Mouse (Mus musculus) midbrain, embryonic 13.5 days (tissue): ENCODE measurements at regions not wholly inside any gene's neighbourhood (a gene's known extent, or its start where the extent isn't known, plus 50 kb on each side); places are given as distances from the start of the nearest gene placed in this dataset.
A peak's percentile ranks its signal among the peaks of the same experiment; 100 is the strongest.

Source experiments
- ATAC-seq: fragments of 200-750 bp; cut with Nextera tagmentation; 2 replicates; pipeline ENCODE4 v1.8.0; 2017; ENCODE audit warnings: mild to moderate bottlenecking, moderate TSS enrichment, moderate library complexity
- H3K27ac ChIP-seq: fragments of 300-500 bp; sonication (generic); 2 replicates; pipeline ENCODE4 v1.5.1; 2015; ENCODE audit warnings: inconsistent platforms, mild to moderate bottlenecking, moderate library complexity
- H3K27me3 ChIP-seq: fragments of 300-500 bp; sonication (generic); 2 replicates; pipeline ENCODE4 v1.6.1; 2015; ENCODE audit warnings: mild to moderate bottlenecking, inconsistent platforms
- H3K36me3 ChIP-seq: fragments of 300-500 bp; sonication (generic); 2 replicates; pipeline ENCODE4 v1.6.1; 2015; ENCODE audit warnings: mild to moderate bottlenecking, inconsistent platforms
- H3K4me1 ChIP-seq: fragments of 300-500 bp; sonication (generic); replicated peaks from 2 replicates; pipeline ENCODE4 v1.6.1; 2015; ENCODE audit warnings: inconsistent platforms
- H3K4me2 ChIP-seq: fragments of 300-500 bp; sonication (generic); replicated peaks from 2 replicates; pipeline ENCODE4 v1.6.1; 2015; ENCODE audit warnings: moderate library complexity, mild to moderate bottlenecking, inconsistent platforms
- H3K4me3 ChIP-seq: fragments of 300-500 bp; sonication (generic); replicated peaks from 2 replicates; pipeline ENCODE4 v1.5.1; 2015; ENCODE audit warnings: mild to moderate bottlenecking, inconsistent platforms
- H3K9ac ChIP-seq: fragments of 300-500 bp; sonication (generic); replicated peaks from 2 replicates; pipeline ENCODE4 v1.6.1; 2015; ENCODE audit warnings: mild to moderate bottlenecking, inconsistent platforms
- H3K9me3 ChIP-seq: fragments of 300-500 bp; sonication (generic); 2 replicates; pipeline ENCODE4 v1.6.1; 2016; ENCODE audit warnings: mild to moderate bottlenecking, inconsistent platforms
- WGBS: fragments of 180-500 bp; shearing (Covaris S2); methylation state at CpG from one replicate; pipeline ENCODE4 v1.1.7; 2015; 5-methylcytosine and 5-hydroxymethylcytosine counted together

DNA sequence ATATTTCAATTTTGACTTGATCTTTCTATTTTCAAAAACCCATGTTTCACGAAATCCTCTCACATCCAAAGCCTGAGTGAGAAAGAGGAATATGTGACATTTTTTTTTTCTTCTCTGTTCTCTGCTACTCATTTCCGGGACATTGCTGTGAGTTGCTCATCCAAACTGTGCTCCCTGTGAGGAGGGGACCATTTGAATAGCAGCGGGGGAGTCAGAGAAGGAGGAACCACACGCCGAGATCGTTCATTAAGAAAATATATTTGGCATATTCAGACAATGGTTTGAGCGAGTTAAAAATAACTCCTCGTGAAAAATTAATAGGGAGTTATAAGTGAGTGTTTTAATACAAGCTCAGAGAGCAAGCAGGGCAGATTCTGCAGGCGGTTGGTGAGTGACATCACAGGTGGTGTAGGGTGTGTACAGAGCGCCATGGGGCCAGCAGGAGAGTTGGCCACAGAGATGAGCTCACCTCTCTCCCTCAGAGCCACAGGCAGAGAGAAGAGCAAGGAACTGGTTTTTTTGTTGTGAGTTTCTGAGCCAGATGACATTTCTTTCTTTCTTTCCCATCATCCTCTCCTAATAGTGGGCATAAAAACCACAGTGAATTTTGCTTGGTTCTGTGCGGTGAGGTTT, 54.4 kb upstream of the Calcoco1 start:
- no peak overlapping the region for H3K9ac ChIP-seq
- H3K4me1 ChIP-seq = no peaks in the 10 kb centered on the region
- H3K36me3 ChIP-seq = no peaks in the 10 kb centered on the region
- H3K27me3 ChIP-seq = peaks cover 4% of the 10 kb centered on the region; the same call in 1 of the 2 replicates
- no peak overlapping the region for H3K27ac ChIP-seq
- H3K4me2 ChIP-seq = no peak overlapping the region
- no peak overlapping the region for H3K4me3 ChIP-seq
- no peaks in the 10 kb centered on the region for H3K9me3 ChIP-seq
- no peak for ATAC-seq
- WGBS = 48% methylated on average over 11 of the region's 11 CpGs

DNA sequence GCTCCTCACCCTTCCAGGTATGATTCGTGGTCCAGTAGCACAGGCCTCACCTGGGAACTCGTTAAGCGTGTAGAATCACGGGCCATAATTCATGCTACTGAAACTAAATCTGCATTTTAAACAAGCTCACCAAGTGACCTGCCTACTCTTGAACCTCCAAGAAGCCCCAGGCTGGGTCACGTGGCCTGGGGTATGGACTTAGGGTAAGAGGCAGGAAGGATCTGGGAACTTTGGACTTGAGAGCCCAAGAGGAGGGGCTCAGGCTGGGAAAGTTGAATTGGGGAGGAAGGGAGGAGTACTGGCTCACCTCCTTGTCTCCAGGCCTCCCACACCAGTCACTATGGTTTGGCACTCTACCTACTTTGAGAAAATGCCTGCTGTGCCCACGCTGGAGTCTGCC, 58.6 kb upstream of the Calcoco1 start:
- Histone ChIP-seq H3K9me3 (no peaks in the 10 kb centered on the region), H3K36me3 (no peaks in the 10 kb centered on the region), H3K4me1 (peaks cover 13% of the 10 kb centered on the region), H3K4me2 (no peak overlapping the region), H3K27me3 (0 out of 2 replicates have a peak, but pooled peaks cover under 1% of the 10 kb centered on the region), H3K9ac (no peak overlapping the region), H3K4me3 (no peak overlapping the region), H3K27ac (no peak overlapping the region)
- no peak for ATAC-seq
- WGBS = 80% methylated on average over 6 of the region's 6 CpGs

DNA sequence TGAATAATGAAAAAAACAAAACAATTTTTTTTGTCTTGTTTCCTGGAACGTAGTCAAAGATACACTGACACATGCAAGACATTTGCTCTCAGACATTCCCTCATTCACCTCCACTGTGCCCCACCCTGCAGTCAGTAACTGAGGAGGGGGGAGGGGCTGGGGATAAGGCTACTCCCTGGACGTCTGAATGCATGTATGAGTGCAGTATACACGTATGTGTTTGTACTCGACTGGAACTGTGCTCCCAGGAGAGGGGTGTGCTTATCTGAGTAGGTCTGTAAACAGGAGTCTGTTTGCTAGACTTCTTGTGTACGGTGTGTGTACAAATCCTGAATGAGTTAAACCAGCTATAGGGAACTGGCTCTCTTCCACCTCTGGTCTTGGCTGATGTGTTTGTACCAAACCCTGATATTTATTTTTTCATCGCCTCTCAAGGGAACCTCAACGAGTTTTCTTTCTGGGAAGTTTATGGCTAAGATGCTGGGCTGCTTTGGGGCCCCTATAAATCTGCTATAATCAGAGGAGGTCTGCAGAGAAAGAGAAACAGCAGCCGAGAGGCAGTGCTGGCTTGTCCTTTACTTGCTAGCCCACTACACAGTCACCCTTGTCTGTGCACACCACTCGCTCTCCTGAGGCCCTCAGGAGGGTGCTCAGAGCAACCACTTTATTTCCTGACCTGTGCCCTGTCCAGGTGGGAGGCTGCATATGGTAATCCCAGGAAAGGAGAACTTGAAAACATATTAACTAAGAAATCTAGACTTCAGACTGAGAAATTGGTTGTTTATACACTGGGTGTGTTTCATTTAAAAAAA, 61.2 kb upstream of the Calcoco1 start:
- peak overlapping the region; percentile 48; the same call in 1 of the 2 replicates for H3K27ac ChIP-seq
- WGBS = 59% methylated on average over 9 of the region's 9 CpGs

DNA sequence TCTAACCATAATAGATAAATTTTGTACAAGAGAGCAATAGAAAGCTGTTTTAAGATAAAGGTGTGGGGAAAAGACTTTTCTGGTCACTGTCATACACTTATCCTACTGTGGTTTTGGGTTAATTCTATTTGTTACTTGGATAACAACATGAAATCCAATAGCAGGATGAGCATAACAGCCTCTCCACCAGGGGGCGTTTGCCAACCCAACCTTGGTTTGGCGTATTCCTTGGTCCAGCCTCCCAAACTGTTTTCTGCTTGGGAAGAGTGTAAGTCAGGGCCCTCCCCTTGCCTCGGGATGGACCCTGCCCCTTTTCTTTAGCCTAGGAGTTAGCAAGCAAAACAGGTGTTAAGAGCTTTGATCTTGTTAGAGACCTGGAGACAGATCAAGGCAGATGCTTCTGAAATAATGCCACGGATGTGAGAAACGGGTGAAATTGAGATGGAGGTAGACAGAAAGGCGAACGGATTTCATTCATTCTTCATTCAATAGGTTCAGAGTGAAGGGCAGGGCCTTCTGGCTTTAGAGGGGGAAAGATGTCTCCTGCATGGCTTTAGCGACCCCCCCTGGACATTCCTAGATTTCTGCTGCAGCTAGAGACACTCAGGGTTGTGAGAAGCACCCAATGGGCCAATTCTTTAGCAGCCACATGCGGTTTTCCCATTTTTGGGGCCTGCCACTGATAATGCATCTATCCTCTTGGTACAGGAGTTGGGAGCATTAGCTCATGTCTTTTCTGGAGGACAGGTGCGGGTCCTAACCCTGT, 63.3 kb upstream of the Calcoco1 start:
- Histone ChIP-seq H3K4me3 (no peak overlapping the region), H3K9ac (no peak overlapping the region), H3K27me3 (peaks cover 3% of the 10 kb centered on the region; the same call in 1 of the 2 replicates), H3K4me2 (no peak overlapping the region), H3K36me3 (no peaks in the 10 kb centered on the region), H3K4me1 (peaks cover 38% of the 10 kb centered on the region), H3K27ac (no peak overlapping the region), H3K9me3 (no peaks in the 10 kb centered on the region)
- ATAC-seq = no peak
- 40% methylated on average over 10 of the region's 10 CpGs for WGBS

More for the DNA sequence above, 61.2 kb upstream of the Calcoco1 start:
- H3K4me1 ChIP-seq = peaks cover 17% of the 10 kb centered on the region
- H3K9me3 ChIP-seq = no peaks in the 10 kb centered on the region
- H3K4me3 ChIP-seq = no peak overlapping the region
- 0 out of 2 replicates have a peak, but pooled peaks have one; percentile 65 for ATAC-seq
- no peak overlapping the region for H3K9ac ChIP-seq
- peaks cover 3% of the 10 kb centered on the region; the same call in 1 of the 2 replicates for H3K27me3 ChIP-seq
- H3K36me3 ChIP-seq = no peaks in the 10 kb centered on the region
- no peak overlapping the region for H3K4me2 ChIP-seq

DNA sequence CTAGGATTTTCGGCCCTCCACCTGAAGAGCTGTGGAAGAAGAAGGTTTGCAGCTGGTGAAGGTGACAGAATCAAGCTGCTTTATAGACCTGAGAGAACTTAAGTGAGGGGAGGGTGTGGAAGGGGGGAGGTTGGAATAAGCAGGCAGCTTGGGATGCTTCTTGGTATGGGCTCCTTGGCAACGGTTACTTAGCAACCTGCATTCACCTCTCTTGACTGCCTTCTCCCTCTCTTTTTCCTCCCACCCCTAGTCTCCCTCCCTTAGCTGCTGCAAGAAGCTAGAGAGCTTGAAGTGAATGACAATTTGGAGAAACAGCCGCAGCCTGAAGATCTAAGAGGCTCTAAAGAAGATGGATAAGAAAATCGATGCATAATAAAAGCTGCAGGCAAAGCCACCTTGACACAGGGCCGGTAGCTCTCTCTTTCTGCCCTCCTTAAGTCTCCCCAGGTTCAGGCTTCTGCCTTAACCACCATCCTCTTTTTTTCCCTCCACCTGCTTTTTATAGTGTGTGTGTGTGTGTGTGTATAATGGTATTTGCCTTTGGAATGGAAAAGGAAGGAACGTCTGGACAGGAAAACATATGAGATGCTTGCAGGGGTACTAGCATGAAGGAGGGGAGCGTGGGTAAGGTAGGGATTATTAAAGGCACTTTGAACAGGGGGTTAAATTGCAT, 67.0 kb upstream of the Calcoco1 start:
- WGBS = 15% methylated on average over 7 of the region's 7 CpGs
- H3K27me3 ChIP-seq = peaks cover 3% of the 10 kb centered on the region; the same call in 1 of the 2 replicates
- H3K4me3 ChIP-seq = peak overlapping the region; percentile 10; the same call in 1 of the 2 replicates
- H3K4me2 ChIP-seq = peak overlapping the region; percentile 41
- no peaks in the 10 kb centered on the region for H3K36me3 ChIP-seq
- ATAC-seq = peak; percentile 98
- H3K9me3 ChIP-seq = no peaks in the 10 kb centered on the region
- H3K9ac ChIP-seq = peak overlapping the region; percentile 50
- H3K27ac ChIP-seq = peak overlapping the region; percentile 95
- peaks cover 47% of the 10 kb centered on the region for H3K4me1 ChIP-seq

DNA sequence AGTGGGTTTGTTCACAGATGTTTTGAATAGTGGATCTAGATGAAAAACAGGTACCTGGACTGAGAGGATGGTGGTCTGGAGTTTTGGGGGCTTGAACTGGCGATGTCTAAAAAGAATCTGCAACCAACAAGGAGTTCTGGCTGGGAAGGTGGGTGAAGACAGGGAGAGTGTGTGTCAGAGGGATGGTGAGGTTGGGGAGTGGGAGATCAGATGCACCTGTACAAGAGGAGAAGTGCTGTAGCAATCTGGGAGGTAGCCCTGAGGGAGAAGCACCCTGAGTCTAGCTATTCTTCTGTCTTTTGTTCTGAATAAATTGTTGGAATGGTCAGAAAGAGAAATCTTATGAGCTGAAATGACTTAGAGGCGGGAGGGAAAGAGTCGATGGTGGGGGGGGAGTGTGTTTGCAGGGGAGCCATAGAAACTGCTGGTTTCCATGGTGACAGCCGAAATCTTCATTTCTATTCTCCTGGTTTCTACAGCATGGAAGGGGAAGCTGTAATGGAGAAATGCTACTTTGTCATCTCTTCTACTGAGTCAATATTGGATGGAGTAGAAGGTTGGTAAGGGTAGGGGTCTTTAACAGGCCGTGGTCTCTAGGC, 75.1 kb upstream of the Calcoco1 start:
- Histone ChIP-seq H3K27ac (peak overlapping the region; percentile 80), H3K9me3 (no peaks in the 10 kb centered on the region), H3K27me3 (no peaks in the 10 kb centered on the region), H3K4me3 (no peak overlapping the region), H3K36me3 (no peaks in the 10 kb centered on the region), H3K4me2 (peak overlapping the region; percentile 9; the same call in 1 of the 2 replicates), H3K4me1 (peaks cover 23% of the 10 kb centered on the region), H3K9ac (no peak overlapping the region)
- ATAC-seq = peak; percentile 74
- WGBS = 46% methylated on average over 5 of the region's 5 CpGs

DNA sequence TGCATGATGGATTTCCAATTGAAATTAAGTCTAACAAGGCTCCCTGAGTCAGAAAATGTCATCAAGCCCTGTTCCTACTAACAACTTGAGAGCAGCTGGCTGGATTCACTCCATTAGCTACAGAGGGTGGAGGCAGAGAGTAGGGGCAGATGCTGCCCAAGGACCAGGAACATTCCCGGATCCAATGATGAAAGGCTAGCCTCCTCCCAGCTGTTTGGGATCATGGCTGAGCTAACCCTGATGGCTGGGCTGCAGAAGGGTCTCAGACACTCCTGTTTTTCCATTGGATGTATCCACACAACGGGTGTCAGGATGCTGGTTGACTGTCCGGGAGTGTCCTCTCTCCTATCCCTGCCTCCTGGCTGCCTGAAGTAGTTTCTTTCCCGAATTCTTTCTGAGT, 78.1 kb upstream of the Calcoco1 start:
- H3K9me3 ChIP-seq = no peaks in the 10 kb centered on the region
- ATAC-seq = no peak
- 0 out of 2 replicates have a peak overlapping the region, but pooled peaks have one; percentile 6 for H3K27ac ChIP-seq
- H3K4me2 ChIP-seq = no peak overlapping the region
- peaks cover 25% of the 10 kb centered on the region for H3K4me1 ChIP-seq
- H3K4me3 ChIP-seq = no peak overlapping the region
- H3K27me3 ChIP-seq = no peaks in the 10 kb centered on the region
- 80% methylated on average over 4 of the region's 4 CpGs for WGBS
- no peak overlapping the region for H3K9ac ChIP-seq
- H3K36me3 ChIP-seq = no peaks in the 10 kb centered on the region

DNA sequence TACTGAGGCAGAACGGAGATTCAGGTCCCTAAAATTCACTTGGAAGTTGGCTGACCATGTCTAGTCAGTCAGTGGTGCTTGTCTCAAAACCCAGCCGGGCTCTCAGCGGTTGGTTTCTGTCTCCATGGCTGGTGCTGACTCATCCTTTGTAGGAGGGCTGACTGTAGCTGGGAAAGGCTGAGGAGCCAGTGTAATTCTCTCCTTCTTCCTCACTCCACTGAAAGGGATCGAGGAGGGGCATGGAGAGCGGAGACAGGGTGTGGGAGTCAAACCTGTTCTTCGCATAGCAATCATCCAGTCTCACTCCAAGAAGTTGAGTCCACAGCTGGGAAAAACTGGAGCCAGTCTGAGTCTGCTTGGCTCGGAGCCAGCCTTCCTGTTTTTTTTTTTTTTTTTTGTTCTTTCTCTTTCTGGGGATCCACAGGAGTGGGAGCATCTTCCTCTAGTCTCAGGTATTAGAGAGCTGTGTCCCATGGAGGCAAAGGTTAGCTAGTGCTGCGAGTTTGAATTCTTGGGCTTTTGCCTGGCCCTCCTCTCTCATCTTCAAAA, 80.4 kb upstream of the Calcoco1 start:
- no peaks in the 10 kb centered on the region for H3K36me3 ChIP-seq

DNA sequence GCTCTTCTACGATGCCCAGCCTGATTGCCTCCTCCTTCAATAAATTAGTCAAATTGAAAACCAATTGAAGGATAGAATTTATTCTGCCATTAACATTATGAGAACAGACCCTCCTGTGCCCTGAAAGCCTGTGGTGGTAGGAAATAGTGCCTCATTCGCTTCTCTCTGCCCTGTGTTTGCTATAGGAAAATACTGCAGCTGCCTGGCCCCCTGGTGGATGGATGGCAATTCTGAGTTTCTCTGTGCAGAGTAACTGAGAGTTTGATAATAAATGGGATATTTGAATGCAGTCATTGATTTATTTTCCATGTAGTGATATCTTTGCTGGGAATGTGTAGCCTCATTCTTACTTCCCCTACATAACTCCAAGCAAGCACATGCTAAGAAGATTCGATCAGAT, 85.4 kb upstream of the Calcoco1 start:
- 0 out of 2 replicates have a peak overlapping the region, but pooled peaks have one; percentile 14 for H3K9ac ChIP-seq
- no peaks in the 10 kb centered on the region for H3K9me3 ChIP-seq
- 56% methylated on average over 3 of the region's 3 CpGs for WGBS
- peak overlapping the region; percentile 70 for H3K27ac ChIP-seq
- H3K4me3 ChIP-seq = no peak overlapping the region
- no peaks in the 10 kb centered on the region for H3K27me3 ChIP-seq
- H3K4me1 ChIP-seq = 0 out of 2 replicates have a peak, but pooled peaks cover under 1% of the 10 kb centered on the region
- no peaks in the 10 kb centered on the region for H3K36me3 ChIP-seq
- H3K4me2 ChIP-seq = no peak overlapping the region
- peak; percentile 82 for ATAC-seq

More for the DNA sequence above, 80.4 kb upstream of the Calcoco1 start:
- WGBS = 69% methylated on average over 8 of the region's 8 CpGs
- Histone ChIP-seq H3K9me3 (no peaks in the 10 kb centered on the region), H3K27ac (no peak overlapping the region), H3K9ac (no peak overlapping the region), H3K27me3 (no peaks in the 10 kb centered on the region), H3K4me2 (no peak overlapping the region), H3K4me3 (no peak overlapping the region), H3K4me1 (peaks cover 17% of the 10 kb centered on the region)
- no peak for ATAC-seq

DNA sequence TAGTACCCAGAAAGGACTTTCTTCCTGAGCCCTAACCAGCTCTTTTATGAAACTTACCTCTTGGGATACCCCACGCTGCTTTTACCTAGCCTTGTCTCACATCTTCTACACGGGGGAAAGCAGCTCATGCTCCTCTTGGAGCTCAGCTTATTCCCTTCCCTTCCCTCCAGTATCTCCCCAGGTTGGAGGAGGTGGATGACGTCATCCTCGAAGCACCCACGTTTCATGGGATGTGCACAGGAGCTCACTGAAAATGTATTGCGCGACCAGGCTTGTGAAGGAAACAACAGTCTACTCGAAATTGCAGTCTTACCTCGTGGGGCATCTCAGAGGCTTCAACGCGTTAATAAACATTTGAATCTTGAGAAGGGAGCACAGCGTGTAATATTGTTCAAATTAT, 97.2 kb upstream of the Calcoco1 start:
- H3K27ac ChIP-seq = no peak overlapping the region
- no peak overlapping the region for H3K4me2 ChIP-seq
- no peaks in the 10 kb centered on the region for H3K27me3 ChIP-seq
- H3K36me3 ChIP-seq = no peaks in the 10 kb centered on the region
- H3K9me3 ChIP-seq = no peaks in the 10 kb centered on the region
- no peak overlapping the region for H3K9ac ChIP-seq
- ATAC-seq = no peak
- 81% methylated on average over 12 of the region's 12 CpGs for WGBS
- H3K4me1 ChIP-seq = no peaks in the 10 kb centered on the region
- no peak overlapping the region for H3K4me3 ChIP-seq

DNA sequence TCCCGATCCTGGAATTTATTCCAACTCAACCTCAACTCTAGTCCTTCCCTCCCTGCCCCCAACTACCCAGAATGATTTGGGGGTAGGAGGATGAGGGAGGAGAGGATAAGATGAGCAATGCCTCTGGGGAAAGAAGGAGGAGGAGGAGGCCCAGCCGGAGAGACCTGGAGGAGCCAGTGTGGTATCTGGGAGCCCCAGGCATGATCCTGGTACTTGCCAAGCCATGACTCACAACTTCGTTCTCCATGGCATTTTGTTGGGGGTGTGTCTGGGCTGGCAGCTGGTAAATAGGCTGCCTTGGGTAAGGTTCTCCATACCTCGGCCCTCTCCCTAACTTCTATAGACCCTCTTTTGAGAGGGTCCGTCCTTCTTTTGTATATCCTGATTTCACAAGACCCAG, 81.2 kb upstream of the Hoxc13 start:
- no peak overlapping the region for H3K4me2 ChIP-seq
- H3K4me1 ChIP-seq = no peaks in the 10 kb centered on the region
- no peak for ATAC-seq
- H3K9ac ChIP-seq = no peak overlapping the region
- H3K36me3 ChIP-seq = no peaks in the 10 kb centered on the region
- H3K27ac ChIP-seq = no peak overlapping the region
- 89% methylated on average over 5 of the region's 5 CpGs for WGBS
- no peaks in the 10 kb centered on the region for H3K27me3 ChIP-seq
- H3K9me3 ChIP-seq = no peaks in the 10 kb centered on the region
- H3K4me3 ChIP-seq = no peak overlapping the region
